Mouse (Mus musculus) heart, embryonic 16.5 days (tissue): ENCODE results near the gene Brip1. TPM values are rescaled to one million over a fixed set of nuclear protein-coding genes. Genes with fewer than 3 reads are reported as not detected.

Experiments
- ATAC-seq: fragments of 200-750 bp; cut with Nextera tagmentation; replicated peaks from 2 replicates; pipeline ENCODE4 v1.8.0; 2017; ENCODE audit warnings: moderate number of reproducible peaks; ENCODE audit not compliant: insufficient read depth, low FRiP score; ENCODE audit errors: extremely low read depth
- H3K27ac ChIP-seq: fragments of 300-500 bp; sonication (generic); 2 replicates; pipeline ENCODE4 v1.5.1; 2014; ENCODE audit warnings: mild to moderate bottlenecking, low read length, control low read depth, moderate library complexity
- H3K27me3 ChIP-seq: fragments of 300-500 bp; sonication (generic); 2 replicates; pipeline ENCODE4 v1.6.1; 2014; ENCODE audit warnings: low read length, mixed read lengths; ENCODE audit not compliant: control insufficient read depth, insufficient read depth
- H3K36me3 ChIP-seq: fragments of 300-500 bp; sonication (generic); 2 replicates; pipeline ENCODE4 v1.6.1; 2014; ENCODE audit not compliant: control insufficient read depth, insufficient read depth
- H3K4me1 ChIP-seq: fragments of 300-500 bp; sonication (generic); 2 replicates; pipeline ENCODE4 v1.6.1; 2014; ENCODE audit warnings: low read length, mixed read lengths; ENCODE audit not compliant: control insufficient read depth, insufficient read depth
- H3K4me2 ChIP-seq: fragments of 300-500 bp; sonication (generic); 2 replicates; pipeline ENCODE4 v1.6.1; 2014; ENCODE audit warnings: low read depth, mild to moderate bottlenecking, control low read depth, low read length
- H3K4me3 ChIP-seq: fragments of 300-500 bp; sonication (generic); 2 replicates; pipeline ENCODE4 v1.5.1; 2014; ENCODE audit warnings: mild to moderate bottlenecking, control low read depth, low read length
- H3K9ac ChIP-seq: fragments of 300-500 bp; sonication (generic); 2 replicates; pipeline ENCODE4 v1.6.1; 2014; ENCODE audit warnings: low read length, control low read depth
- H3K9me3 ChIP-seq: fragments of 300-500 bp; sonication (generic); replicated peaks from 2 replicates; pipeline ENCODE4 v1.6.1; 2016; ENCODE audit warnings: low read length; ENCODE audit not compliant: control insufficient read depth
- WGBS: fragments of 180-500 bp; shearing (Covaris S2); extraction: QIAGEN DNeasy Blood & Tissue Kit; methylation state at CpG from one replicate; pipeline ENCODE4 v1.1.7; 2014; 5-methylcytosine and 5-hydroxymethylcytosine counted together
- polyA plus RNA-seq: library from polyadenylated mRNA; unstranded; fragments of >200 nt; fragmentation: Nextera tagmentation; extraction: Ambion mirVana; gene quantifications from 2 replicates; pipeline ENCODE4 v1.2.1, GENCODE M21; 2015

Gene Brip1
- polyA plus RNA-seq, 1 experiment from 2014 or later = 6.0 TPM

GRCm38 (mm10) chr11:86084522-86084921, 116.5 kb downstream of the Brip1 start:
- WGBS = 39% methylated on average over 4 of the region's 4 CpGs
- Histone ChIP-seq H3K27me3 (no peaks in the 10 kb centered on the region), H3K4me3 (no peak overlapping the region), H3K4me1 (no peaks in the 10 kb centered on the region), H3K4me2 (no peak overlapping the region; the same call in 1 of the 2 replicates), H3K9me3 (no peaks in the 10 kb centered on the region), H3K36me3 (no peaks in the 10 kb centered on the region), H3K9ac (no peak overlapping the region), H3K27ac (no peak overlapping the region)
- no peak for ATAC-seq

GRCm38 (mm10) chr11:86078025-86078424, 123.0 kb downstream of the Brip1 start:
- H3K4me2 ChIP-seq = no peak overlapping the region
- 69% methylated on average over 8 of the region's 8 CpGs for WGBS
- no peak for ATAC-seq

GRCm38 (mm10) chr11:86076966-86077365, 124.0 kb downstream of the Brip1 start:
- ATAC-seq = no peak
- Histone ChIP-seq H3K4me2 (no peak overlapping the region), H3K4me3 (no peak overlapping the region), H3K4me1 (no peaks in the 10 kb centered on the region), H3K9ac (no peak overlapping the region), H3K36me3 (peaks cover 10% of the 10 kb centered on the region), H3K27ac (no peak overlapping the region), H3K9me3 (no peaks in the 10 kb centered on the region), H3K27me3 (no peaks in the 10 kb centered on the region)
- WGBS = 74% methylated on average over 7 of the region's 7 CpGs

More at GRCm38 (mm10) chr11:86078025-86078424, 123.0 kb downstream of the Brip1 start:
- H3K4me1 ChIP-seq = no peaks in the 10 kb centered on the region
- no peak overlapping the region for H3K4me3 ChIP-seq
- no peaks in the 10 kb centered on the region for H3K9me3 ChIP-seq
- no peak overlapping the region for H3K9ac ChIP-seq
- no peaks in the 10 kb centered on the region for H3K27me3 ChIP-seq
- H3K27ac ChIP-seq = no peak overlapping the region
- peaks cover 10% of the 10 kb centered on the region for H3K36me3 ChIP-seq

GRCm38 (mm10) chr11:86076403-86076802, 124.6 kb downstream of the Brip1 start:
- no peaks in the 10 kb centered on the region for H3K9me3 ChIP-seq
- no peaks in the 10 kb centered on the region for H3K27me3 ChIP-seq
- H3K36me3 ChIP-seq = peaks cover 10% of the 10 kb centered on the region
- no peak for ATAC-seq
- WGBS = 87% methylated on average over 5 of the region's 5 CpGs
- no peak overlapping the region for H3K27ac ChIP-seq
- no peak overlapping the region for H3K9ac ChIP-seq
- no peak overlapping the region for H3K4me2 ChIP-seq
- H3K4me3 ChIP-seq = no peak overlapping the region
- no peaks in the 10 kb centered on the region for H3K4me1 ChIP-seq

- Histone ChIP-seq H3K4me2 (no peak overlapping the region), H3K36me3 (peaks cover 10% of the 10 kb centered on the region)
- 96% methylated on average over 1 of the region's 1 CpGs for WGBS
Observed at GRCm38 (mm10) chr11:86075371-86075770, 125.6 kb downstream of the Brip1 start.

GRCm38 (mm10) chr11:86068651-86069050, 132.3 kb downstream of the Brip1 start:
- no peaks in the 10 kb centered on the region for H3K36me3 ChIP-seq
- no peaks in the 10 kb centered on the region for H3K27me3 ChIP-seq
- no peak overlapping the region for H3K9ac ChIP-seq
- WGBS = 54% methylated on average over 6 of the region's 6 CpGs
- no peak for ATAC-seq
- H3K4me1 ChIP-seq = no peaks in the 10 kb centered on the region
- H3K27ac ChIP-seq = no peak overlapping the region
- H3K4me2 ChIP-seq = no peak overlapping the region
- no peak overlapping the region for H3K4me3 ChIP-seq
- no peaks in the 10 kb centered on the region for H3K9me3 ChIP-seq

More at GRCm38 (mm10) chr11:86075371-86075770, 125.6 kb downstream of the Brip1 start:
- no peaks in the 10 kb centered on the region for H3K4me1 ChIP-seq
- no peaks in the 10 kb centered on the region for H3K27me3 ChIP-seq
- no peaks in the 10 kb centered on the region for H3K9me3 ChIP-seq
- no peak overlapping the region for H3K9ac ChIP-seq
- H3K4me3 ChIP-seq = no peak overlapping the region
- no peak for ATAC-seq
- H3K27ac ChIP-seq = no peak overlapping the region

- H3K4me2 ChIP-seq = no peak overlapping the region
- WGBS = 66% methylated on average over 8 of the region's 8 CpGs
- no peaks in the 10 kb centered on the region for H3K9me3 ChIP-seq
- no peak for ATAC-seq
- H3K9ac ChIP-seq = no peak overlapping the region
- H3K4me1 ChIP-seq = no peaks in the 10 kb centered on the region
- H3K36me3 ChIP-seq = no peaks in the 10 kb centered on the region
- H3K27me3 ChIP-seq = no peaks in the 10 kb centered on the region
- H3K4me3 ChIP-seq = no peak overlapping the region
- no peak overlapping the region for H3K27ac ChIP-seq
Observed at GRCm38 (mm10) chr11:86067154-86067553, 133.8 kb downstream of the Brip1 start.

GRCm38 (mm10) chr11:86064881-86065280, 136.1 kb downstream of the Brip1 start:
- Histone ChIP-seq H3K4me3 (no peak overlapping the region), H3K4me1 (no peaks in the 10 kb centered on the region), H3K9ac (no peak overlapping the region), H3K9me3 (no peaks in the 10 kb centered on the region), H3K36me3 (no peaks in the 10 kb centered on the region), H3K27me3 (no peaks in the 10 kb centered on the region), H3K27ac (no peak overlapping the region), H3K4me2 (no peak overlapping the region)
- 85% methylated on average over 5 of the region's 5 CpGs for WGBS
- ATAC-seq = no peak

- Histone ChIP-seq H3K27ac (no peak overlapping the region), H3K27me3 (no peaks in the 10 kb centered on the region), H3K9me3 (no peaks in the 10 kb centered on the region), H3K4me3 (no peak overlapping the region), H3K4me2 (no peak overlapping the region), H3K9ac (no peak overlapping the region), H3K36me3 (no peaks in the 10 kb centered on the region), H3K4me1 (no peaks in the 10 kb centered on the region)
- no peak for ATAC-seq
- 89% methylated on average over 8 of the region's 8 CpGs for WGBS
Observed at GRCm38 (mm10) chr11:86061243-86061642, 139.8 kb downstream of the Brip1 start.
